Mouse (Mus musculus) activated CD4-positive, CD25-positive, alpha-beta regulatory T cell, adult 4 months (primary cell): ENCODE data around the gene Pdk2. TPM values are rescaled to one million over a fixed set of nuclear protein-coding genes. Genes with fewer than 3 reads are reported as not detected.

Source experiments
- ATAC-seq: one replicate; pipeline ENCODE4 v1.8.0; 2017
- polyA plus RNA-seq, 2 experiments: library from polyadenylated mRNA; unstranded; fragments of 100-300 nt; shearing (Covaris generic); gene quantifications; one replicate each; pipeline ENCODE4 v1.2.1; 2017

Gene Pdk2
- polyA plus RNA-seq, 2 experiments from 2014 or later: 2.9 to 5.6 TPM

DNA sequence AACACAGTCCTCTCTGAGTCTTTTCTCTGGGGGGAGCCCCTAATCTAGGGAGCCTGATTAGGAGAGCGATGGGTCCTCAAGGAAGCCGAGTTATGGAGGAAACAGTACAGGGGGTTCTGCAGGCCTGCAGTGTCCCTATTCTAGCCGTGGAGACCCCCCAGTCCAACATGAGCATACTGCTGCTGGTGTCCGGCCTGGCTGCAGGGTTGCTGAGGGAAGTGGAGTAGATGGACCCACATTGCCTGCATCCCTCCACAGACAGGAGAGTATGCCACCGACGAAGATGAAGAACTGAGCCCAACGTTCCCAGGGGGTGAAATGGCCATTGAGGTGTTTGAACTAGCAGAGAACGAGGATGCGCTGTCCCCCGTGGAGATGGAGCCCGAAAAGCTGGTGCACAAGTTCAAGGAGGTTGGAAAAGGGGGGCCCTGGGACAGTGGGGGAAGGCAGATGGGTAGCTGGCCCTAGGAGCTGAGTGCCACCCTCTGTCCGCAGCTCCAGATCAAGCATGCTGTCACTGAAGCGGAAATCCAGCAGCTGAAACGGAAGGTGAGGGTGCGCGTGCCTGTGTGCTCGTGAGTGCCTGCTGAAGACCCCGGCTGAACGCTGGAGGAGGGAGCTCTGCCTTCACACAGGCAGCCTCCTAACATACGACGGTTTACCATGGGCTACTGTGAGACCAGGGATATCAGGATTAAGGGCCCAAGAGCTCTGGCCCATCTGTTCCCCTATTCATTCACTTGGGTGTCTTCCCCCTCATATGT lies 39.4 kb downstream of the Pdk2 start:
- no peak for ATAC-seq

DNA sequence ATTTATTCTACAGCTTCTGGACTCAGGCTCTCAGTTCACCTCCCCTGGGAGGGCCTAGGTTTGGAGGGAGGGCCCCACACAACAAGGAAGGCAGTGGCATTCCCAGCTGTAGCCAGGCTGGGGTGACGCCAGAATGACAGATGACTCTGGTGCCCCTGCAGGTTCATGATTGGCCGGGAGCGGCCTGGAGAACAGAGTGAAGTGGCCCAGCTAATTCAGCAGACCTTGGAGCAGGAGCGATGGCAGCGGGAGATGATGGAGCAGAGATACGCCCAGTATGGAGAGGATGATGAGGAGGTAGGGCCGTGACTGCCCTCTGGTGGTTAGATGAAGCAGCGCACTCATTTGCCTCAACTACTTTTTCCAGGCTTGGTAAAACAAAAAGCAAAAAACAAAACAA lies 40.1 kb downstream of the Pdk2 start:
- peak; percentile 30 for ATAC-seq

- peak; percentile 64 for ATAC-seq
These were observed 40.6 kb downstream of the Pdk2 start for GRCm38 (mm10) chr11:95000548-95000947.

GRCm38 (mm10) chr11:95000128-95000527 lies 41.0 kb downstream of the Pdk2 start:
- no peak for ATAC-seq

- peak; percentile 55 for ATAC-seq
These were observed 43.1 kb downstream of the Pdk2 start for GRCm38 (mm10) chr11:94998041-94998531.

GRCm38 (mm10) chr11:94997596-94997995 lies 43.6 kb downstream of the Pdk2 start:
- no peak for ATAC-seq

DNA sequence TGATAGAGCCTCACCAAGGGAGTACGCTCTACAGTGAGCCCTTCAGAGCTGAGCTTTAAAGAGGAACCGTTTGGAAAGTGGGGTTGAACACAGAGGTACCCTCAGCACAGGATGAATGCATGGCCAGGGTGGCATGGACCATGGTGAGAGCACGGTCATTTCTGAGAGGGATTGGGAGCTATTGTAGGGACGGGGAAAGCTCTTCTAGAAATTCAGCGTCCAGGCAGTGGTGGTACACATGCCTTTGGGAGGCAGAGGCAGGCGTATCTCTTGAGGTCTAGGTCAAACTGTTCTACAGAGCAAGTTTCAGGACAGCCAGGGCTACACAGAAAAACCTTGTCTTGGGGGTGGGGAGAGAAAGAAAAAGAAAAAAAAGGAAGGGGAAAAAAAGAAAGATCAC lies 44.2 kb downstream of the Pdk2 start:
- ATAC-seq: no peak

DNA sequence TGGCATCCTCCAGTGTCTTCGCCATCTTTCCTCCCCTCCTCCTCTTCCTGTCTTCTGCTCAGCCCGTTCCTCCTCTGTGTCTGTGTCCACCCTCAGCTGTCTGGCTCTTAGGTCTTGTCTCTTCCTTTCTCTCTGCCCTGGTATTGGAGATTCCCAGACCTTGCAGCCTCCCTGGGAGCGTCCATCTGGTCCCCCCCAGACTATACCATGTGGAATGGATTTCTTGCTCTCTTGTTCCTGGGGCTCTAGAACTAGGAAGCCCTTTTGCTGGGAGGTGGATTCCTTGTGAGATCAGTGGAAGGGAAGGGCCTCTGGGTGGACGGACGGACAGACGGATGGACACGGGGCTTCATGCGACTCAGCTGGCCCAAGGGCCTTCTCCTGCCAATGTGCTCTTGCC lies 45.1 kb downstream of the Pdk2 start:
- ATAC-seq: no peak

GRCm38 (mm10) chr11:94994947-94995772 lies 46.0 kb downstream of the Pdk2 start:
- ATAC-seq: no peak

DNA sequence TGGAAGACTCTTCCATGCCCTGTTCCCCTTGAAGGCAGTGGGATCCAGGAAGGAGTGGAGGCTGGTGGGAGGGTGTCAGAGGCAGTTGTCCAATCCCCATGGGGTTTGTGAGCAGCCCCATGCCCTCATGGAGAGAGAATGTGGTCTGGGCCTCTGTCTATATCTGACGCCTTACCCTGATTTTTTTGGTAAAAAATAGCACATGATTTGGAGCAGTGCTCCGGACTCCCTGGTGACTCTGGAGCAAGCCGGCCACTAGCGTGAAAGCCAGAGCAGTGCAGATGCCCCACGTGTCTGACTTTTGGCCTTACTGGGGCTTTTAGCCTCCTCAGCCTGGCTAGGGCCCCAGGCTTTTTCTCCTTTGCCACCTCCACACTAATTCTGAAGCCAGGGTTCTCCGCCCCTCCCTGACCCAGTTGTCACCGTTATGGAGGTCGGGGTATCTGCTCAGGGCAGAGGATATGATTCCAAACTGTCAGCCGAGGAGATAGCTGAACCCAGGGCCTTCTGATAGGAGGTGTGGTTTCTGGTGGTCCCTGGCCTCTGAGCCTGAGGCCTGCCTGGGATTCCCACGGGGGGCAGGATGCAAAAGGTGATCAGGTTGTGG lies 46.8 kb downstream of the Pdk2 start:
- ATAC-seq: no peak

GRCm38 (mm10) chr11:94992754-94993606 lies 48.2 kb downstream of the Pdk2 start:
- ATAC-seq: no peak

DNA sequence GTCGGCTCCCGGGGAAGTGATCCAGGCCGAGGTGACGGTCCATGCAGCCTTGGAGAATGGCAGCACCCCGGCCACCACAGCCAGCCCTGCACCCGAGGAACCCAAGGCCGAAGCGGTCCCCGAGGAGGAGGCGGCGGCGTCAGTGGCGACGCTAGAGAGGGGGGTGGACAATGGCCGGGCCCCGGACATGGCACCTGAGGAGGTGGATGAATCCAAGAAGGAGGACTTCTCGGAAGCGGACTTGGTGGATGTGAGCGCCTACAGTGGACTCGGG lies 48.7 kb downstream of the Pdk2 start:
- ATAC-seq: no peak

DNA sequence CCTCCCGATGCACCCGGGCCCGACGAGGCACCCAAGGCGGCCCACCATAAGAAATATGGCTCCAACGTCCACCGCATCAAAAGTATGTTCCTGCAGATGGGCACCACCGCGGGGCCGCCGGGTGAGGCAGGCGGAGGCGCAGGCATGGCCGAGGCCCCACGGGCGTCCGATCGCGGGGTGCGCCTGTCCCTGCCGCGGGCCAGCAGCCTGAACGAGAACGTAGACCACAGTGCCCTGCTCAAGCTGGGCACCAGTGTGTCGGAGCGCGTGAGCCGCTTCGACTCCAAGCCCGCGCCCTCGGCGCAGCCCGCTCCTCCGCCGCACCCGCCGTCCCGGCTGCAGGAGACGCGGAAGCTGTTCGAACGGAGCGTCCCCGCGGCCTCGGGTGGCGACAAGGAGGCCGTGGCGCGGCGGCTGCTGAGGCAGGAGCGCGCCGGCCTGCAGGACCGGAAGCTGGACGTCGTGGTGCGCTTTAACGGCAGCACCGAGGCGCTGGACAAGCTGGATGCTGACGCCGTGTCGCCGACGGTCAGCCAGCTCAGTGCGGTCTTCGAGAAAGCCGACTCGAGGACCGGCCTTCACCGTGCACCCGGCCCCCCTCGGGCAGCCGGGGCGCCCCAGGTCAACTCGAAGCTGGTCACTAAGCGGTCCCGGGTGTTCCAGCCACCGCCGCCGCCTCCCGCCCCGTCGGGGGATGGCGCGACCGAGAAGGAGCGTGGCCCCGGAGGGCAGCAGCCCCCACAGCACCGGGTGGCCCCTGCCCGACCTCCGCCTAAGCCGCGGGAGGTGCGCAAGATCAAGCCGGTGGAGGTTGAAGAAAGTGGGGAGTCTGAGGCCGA lies 49.3 kb downstream of the Pdk2 start:
- ATAC-seq: no peak

GRCm38 (mm10) chr11:94990749-94991577 lies 50.2 kb downstream of the Pdk2 start, which contains the start of gene Ppp1r9b:
Gene Ppp1r9b (plus strand): TSS chr11:94991035.
- ATAC-seq: peak; percentile 72

GRCm38 (mm10) chr11:94990102-94990748 lies 50.9 kb downstream of the Pdk2 start:
- peak; percentile 5 for ATAC-seq

DNA sequence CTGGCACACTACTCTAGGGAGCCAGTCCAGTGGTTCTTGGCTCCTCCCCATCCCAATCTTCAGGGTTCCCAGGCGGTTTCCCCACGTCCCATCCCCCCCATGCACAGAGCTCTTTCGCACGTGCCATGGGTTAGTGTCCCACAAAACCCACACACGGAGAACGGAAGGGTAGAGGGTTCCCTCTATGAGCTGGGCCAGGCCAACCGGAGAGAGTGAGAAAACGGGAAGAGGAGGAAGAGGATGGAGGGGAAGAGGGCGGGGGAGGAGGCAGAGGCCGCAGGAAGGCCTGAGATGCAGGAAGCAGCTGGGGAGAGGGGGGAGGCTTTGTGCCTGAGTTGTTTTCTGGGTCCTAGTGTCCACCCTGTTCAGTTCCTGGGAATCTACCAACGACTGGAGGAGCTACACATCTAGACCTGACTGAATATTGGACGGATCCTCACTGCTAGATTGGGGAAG lies 51.6 kb downstream of the Pdk2 start:
- peak; percentile 62 for ATAC-seq

DNA sequence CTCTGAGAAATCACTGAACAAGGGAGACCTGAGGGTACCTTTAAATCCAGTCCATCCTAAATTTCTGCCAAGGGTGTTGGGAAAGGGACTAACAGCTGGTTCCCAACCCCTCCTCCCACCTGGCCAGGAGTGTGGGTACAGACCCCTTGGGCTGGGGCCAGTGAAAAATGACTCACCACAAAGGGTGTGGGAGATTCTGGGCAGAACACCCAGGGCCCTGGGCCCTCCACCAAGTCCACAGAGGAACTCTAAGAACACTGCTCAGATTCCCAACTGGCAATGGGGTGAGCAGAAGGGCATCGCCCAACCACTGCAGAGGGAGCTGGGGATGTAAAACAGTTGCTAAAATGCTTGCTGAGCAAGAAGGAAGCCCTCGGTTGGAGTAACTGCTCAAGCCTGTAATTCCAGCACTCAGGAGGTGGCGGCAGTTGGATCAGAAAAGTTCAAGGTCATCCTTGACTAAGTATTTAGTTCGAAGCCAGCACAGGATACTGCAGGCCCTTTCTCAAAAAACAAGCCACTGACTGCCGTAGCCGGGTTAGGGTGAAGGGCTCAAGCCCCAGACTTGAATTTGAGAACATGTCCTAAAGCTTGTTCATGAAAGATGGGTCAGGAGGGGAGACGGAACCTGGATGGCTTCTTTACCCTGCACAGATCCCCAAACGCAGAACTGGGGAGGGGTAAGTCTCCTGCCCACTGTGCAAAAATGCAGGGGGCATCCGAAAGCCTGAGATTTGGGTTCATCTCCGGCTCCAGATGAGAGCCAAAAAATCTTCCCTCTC lies 52.2 kb downstream of the Pdk2 start:
- ATAC-seq: no peak

- no peak for ATAC-seq
These were observed 53.3 kb downstream of the Pdk2 start for GRCm38 (mm10) chr11:94987851-94988250.

- no peak for ATAC-seq
These were observed 53.8 kb downstream of the Pdk2 start for GRCm38 (mm10) chr11:94987341-94987740.
